Mouse (Mus musculus) neural tube, embryonic 13.5 days (tissue): ENCODE results near the gene Cacna1g. TPM values are rescaled to one million over a fixed set of nuclear protein-coding genes. Genes with fewer than 3 reads are reported as not detected.

Experiments
- ATAC-seq: fragments of 200-750 bp; cut with Nextera tagmentation; 2 replicates; pipeline ENCODE4 v1.8.0; 2017; ENCODE audit warnings: low read depth, mild to moderate bottlenecking, moderate TSS enrichment, moderate library complexity
- H3K27ac ChIP-seq: fragments of 300-500 bp; sonication (generic); replicated peaks from 2 replicates; pipeline ENCODE4 v1.5.1; 2015; ENCODE audit warnings: moderate library complexity, mild to moderate bottlenecking, inconsistent platforms
- H3K27me3 ChIP-seq: fragments of 300-500 bp; sonication (generic); 2 replicates; pipeline ENCODE4 v1.6.1; 2015; ENCODE audit warnings: mild to moderate bottlenecking, inconsistent platforms
- H3K36me3 ChIP-seq: fragments of 300-500 bp; sonication (generic); 2 replicates; pipeline ENCODE4 v1.6.1; 2015; ENCODE audit warnings: mild to moderate bottlenecking, inconsistent platforms
- H3K4me1 ChIP-seq: fragments of 300-500 bp; sonication (generic); replicated peaks from 2 replicates; pipeline ENCODE4 v1.6.1; 2015; ENCODE audit warnings: inconsistent platforms
- H3K4me2 ChIP-seq: fragments of 300-500 bp; sonication (generic); 2 replicates; pipeline ENCODE4 v1.6.1; 2015; ENCODE audit warnings: inconsistent platforms, mild to moderate bottlenecking, moderate library complexity
- H3K4me3 ChIP-seq: fragments of 300-500 bp; sonication (generic); 2 replicates; pipeline ENCODE4 v1.5.1; 2015; ENCODE audit warnings: mild to moderate bottlenecking, inconsistent platforms
- H3K9ac ChIP-seq: fragments of 300-500 bp; sonication (generic); 2 replicates; pipeline ENCODE4 v1.6.1; 2015; ENCODE audit warnings: moderate library complexity, mild to moderate bottlenecking, inconsistent platforms
- H3K9me3 ChIP-seq: fragments of 300-500 bp; sonication (generic); 2 replicates; pipeline ENCODE4 v1.6.1; 2016; ENCODE audit warnings: inconsistent platforms
- WGBS: fragments of 180-500 bp; shearing (Covaris S2); methylation state at CpG from one replicate; pipeline ENCODE4 v1.1.7; 2015; 5-methylcytosine and 5-hydroxymethylcytosine counted together
- polyA plus RNA-seq: library from polyadenylated mRNA; unstranded; fragments of >200 nt; fragmentation: Nextera tagmentation; extraction: Ambion mirVana; gene quantifications from 2 replicates; pipeline ENCODE4 v1.2.1, GENCODE M21; 2015

The Cacna1g gene
- polyA plus RNA-seq, 1 experiment from 2014 or later = 8.9 TPM

DNA sequence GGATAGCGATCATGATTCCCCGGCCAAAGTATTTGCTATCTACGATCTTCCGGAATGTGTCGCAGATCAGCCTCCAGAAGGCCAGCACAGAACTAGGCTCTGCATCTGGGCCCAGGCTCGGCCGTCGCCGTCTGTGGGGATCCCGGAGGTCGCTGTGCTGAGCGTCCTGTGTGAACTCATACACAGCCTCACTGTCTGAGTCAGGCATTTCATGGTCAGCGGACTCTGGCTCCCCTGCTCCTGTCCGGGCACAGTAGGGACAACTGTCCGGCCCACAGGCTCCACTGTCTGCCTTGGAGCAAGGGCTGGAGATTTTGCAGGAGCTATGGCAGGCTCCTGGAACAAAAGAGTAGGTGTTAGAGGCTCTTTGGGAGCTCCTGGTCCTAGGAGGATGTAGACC, 17.0 kb downstream of the Cacna1g start:
- Histone ChIP-seq H3K27me3 (no peaks in the 10 kb centered on the region), H3K36me3 (peaks cover 37% of the 10 kb centered on the region), H3K9me3 (no peaks in the 10 kb centered on the region), H3K4me3 (no peak overlapping the region), H3K27ac (no peak overlapping the region), H3K4me2 (no peak overlapping the region), H3K9ac (no peak overlapping the region), H3K4me1 (peaks cover 23% of the 10 kb centered on the region)
- 86% methylated on average over 15 of the region's 15 CpGs for WGBS
- ATAC-seq = no peak

DNA sequence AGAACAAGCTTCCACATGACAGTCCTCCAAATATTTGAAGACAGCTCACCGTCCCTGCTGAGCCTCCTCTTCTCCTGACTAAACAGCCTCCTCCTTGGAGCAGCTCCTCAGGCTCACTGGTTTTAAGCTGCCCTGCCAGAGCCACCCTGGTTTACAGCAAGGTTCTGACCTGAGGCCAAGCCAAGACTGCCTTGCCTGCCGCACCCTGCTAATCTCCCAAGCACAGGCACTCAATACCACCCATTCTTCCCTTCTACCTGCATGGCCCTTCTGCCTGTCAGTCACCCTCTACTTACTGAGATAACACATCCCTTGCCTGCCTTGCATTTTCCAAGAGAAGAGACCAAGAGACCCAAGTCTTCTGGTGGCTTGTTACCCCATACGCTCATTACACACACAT, 17.7 kb downstream of the Cacna1g start:
- 83% methylated on average over 3 of the region's 3 CpGs for WGBS
- ATAC-seq = no peak
- Histone ChIP-seq H3K4me2 (no peak overlapping the region), H3K4me1 (peaks cover 23% of the 10 kb centered on the region), H3K4me3 (no peak overlapping the region), H3K9ac (no peak overlapping the region), H3K9me3 (no peaks in the 10 kb centered on the region), H3K27ac (no peak overlapping the region), H3K36me3 (peaks cover 31% of the 10 kb centered on the region), H3K27me3 (no peaks in the 10 kb centered on the region)

DNA sequence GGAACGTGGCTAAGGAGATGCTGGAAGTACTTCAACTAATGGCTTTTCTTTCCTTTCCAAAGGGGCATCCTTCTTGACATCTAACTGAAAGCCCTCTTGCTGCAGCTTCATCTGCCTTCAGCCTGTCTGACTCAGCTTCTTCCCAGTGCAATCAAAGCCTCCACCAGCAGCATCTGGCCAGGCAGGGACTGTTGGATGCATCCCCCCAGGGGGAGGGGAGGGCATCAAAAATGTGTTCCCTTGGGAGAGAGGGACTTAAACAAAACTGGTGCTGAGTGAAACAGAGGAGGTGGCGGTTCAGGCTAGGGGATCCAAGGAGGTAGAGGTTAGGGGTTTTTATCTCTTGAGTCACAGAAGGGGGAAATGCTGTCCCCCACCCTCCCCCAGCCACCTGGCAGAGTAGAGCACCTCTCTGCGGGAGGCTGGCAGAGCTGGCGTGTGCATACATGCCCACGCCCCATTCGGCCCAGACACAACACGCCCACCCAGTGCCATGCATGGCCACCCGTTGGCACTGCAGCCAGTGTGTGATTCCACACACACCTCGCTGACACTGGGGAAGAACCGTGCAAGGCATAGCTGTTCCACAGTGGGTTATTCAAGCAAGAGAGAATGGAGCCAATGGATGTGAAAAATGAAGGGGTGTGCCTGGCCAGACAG, 18.7 kb downstream of the Cacna1g start:
- ATAC-seq = no peak
- Histone ChIP-seq H3K4me2 (no peak overlapping the region), H3K9ac (0 out of 2 replicates have a peak overlapping the region, but pooled peaks have one; percentile 12), H3K4me1 (peaks cover 31% of the 10 kb centered on the region), H3K9me3 (no peaks in the 10 kb centered on the region), H3K4me3 (no peak overlapping the region), H3K27ac (peak overlapping the region; percentile 52), H3K36me3 (peaks cover 30% of the 10 kb centered on the region), H3K27me3 (no peaks in the 10 kb centered on the region)
- 73% methylated on average over 10 of the region's 10 CpGs for WGBS

DNA sequence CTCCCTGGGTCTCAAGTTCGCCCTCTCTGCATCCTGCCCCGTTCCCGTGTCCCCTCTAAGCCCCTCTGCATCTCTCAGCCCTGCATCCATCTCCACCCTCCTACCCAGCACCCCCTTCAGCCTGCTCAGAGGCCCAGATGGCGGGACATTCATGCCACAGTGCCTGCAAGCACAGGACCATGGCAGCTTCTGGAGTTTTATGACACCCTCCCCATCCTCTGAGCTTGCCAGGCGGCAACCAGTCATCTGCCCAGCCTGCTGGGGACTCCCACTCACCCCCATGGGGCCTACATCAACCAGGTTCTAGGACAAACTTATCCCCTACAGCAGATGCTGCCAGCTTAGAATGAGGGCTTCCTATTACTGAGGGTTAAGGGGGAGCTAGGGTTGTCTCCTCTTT, 19.2 kb downstream of the Cacna1g start:
- 43% methylated on average over 5 of the region's 5 CpGs for WGBS
- no peak for ATAC-seq
- H3K4me1 ChIP-seq = peaks cover 36% of the 10 kb centered on the region

DNA sequence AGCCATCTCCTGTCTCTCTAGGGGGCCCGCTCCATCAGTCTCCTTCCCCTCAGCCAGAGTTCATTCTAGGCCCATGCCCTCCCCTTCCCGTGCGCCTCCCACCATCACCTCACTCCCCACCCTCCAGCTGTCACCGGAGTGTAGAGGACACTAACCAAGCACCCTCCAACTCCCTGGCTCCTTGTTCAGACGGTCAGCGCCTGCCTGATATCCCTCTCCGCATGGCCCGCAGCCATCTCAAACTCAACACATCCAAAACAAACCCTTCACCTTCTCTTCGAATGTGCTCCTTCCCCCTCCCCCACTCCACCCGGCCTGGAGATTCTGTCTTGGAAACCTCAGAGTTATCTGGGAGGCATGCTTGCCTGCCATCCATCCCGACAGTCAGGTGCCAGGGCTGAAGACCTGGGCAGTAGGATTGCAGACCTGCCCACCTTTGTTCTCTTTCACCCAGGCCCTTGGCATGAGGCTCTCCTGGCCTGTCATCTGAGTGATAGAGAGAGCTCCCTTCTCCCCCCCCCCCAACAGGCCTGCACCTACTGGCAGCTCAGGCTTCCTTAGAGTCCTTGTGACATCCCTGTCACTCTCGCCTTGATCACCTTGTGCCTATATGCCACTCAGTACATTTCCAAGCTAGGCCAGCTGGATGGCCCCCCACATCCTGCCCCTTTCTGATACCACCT, 22.8 kb downstream of the Cacna1g start:
- no peak for ATAC-seq
- H3K36me3 ChIP-seq = 0 out of 2 replicates have a peak, but pooled peaks cover 4% of the 10 kb centered on the region
- H3K9me3 ChIP-seq = no peaks in the 10 kb centered on the region
- 73% methylated on average over 12 of the region's 12 CpGs for WGBS
- H3K4me2 ChIP-seq = no peak overlapping the region
- H3K9ac ChIP-seq = no peak overlapping the region
- no peak overlapping the region for H3K27ac ChIP-seq
- no peak overlapping the region for H3K4me3 ChIP-seq
- no peaks in the 10 kb centered on the region for H3K27me3 ChIP-seq
- peaks cover 52% of the 10 kb centered on the region for H3K4me1 ChIP-seq

More for the DNA sequence above, 19.2 kb downstream of the Cacna1g start:
- H3K27ac ChIP-seq = peak overlapping the region; percentile 52
- no peaks in the 10 kb centered on the region for H3K27me3 ChIP-seq
- H3K4me3 ChIP-seq = no peak overlapping the region
- no peak overlapping the region for H3K9ac ChIP-seq
- H3K9me3 ChIP-seq = no peaks in the 10 kb centered on the region
- H3K4me2 ChIP-seq = no peak overlapping the region
- H3K36me3 ChIP-seq = peaks cover 31% of the 10 kb centered on the region

DNA sequence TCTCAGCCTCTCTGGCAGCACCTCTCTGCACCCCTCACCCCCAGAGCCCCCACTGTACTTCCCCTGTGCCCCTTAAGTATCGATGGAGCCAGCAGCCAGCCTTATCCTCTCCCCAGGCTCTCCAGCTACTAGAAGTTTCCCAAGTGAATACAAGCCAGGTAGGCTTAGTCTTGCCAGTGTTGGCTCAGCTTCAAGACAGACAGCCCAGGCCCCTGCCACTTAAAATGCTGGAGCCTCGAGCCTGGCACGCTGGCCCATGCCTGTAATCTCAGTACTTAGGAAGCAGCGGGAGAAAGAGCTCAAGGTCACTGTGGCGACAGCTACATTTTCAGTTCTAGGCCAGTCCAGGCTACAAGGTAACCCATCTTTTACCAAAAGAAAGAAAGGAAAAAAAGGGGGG, 24.1 kb downstream of the Cacna1g start:
- no peak for ATAC-seq
- Histone ChIP-seq H3K27ac (peak overlapping the region; percentile 70), H3K9ac (no peak overlapping the region), H3K4me2 (no peak overlapping the region), H3K4me3 (no peak overlapping the region), H3K4me1 (peaks cover 55% of the 10 kb centered on the region), H3K36me3 (0 out of 2 replicates have a peak, but pooled peaks cover 4% of the 10 kb centered on the region), H3K9me3 (no peaks in the 10 kb centered on the region), H3K27me3 (no peaks in the 10 kb centered on the region)
- WGBS = 68% methylated on average over 5 of the region's 5 CpGs

DNA sequence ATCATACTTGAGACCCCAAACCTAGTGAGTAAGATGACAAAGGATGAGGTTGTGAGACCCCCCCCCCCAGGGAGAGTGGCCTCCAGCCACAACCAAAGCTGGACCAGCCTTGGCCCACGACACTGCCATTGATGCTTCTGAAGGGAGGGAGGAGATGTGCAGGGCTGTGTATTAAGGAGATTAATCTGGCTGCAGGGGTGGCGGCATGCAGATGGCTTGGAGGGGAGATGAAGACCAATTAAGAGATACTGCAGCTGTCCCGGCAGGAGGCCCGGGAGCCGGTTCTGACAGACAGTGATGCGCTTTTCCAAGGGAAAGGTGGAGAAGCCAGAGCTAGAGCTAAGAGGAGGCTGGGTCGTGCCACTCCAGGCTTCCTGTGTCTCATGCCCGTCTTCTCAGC, 24.8 kb downstream of the Cacna1g start:
- ATAC-seq = no peak
- no peaks in the 10 kb centered on the region for H3K9me3 ChIP-seq

DNA sequence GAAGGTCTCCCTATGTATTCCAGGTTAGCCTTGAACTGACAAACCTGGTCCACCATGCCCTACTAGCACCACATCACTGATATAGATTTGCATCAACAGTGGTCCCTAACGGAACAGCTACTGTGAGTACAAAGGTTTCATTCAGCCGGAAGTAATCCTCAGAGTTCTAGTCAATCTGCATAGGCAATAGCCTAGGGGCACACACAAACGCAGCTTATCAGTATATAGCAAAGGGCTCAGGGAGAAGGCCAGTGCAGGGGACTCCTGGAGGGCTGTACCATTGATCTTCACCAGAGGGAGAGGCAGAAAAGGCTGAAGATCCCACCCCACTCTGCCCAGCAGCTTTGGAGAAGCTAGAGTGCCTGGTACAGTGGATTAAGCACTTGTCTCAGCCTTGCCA, 27.0 kb downstream of the Cacna1g start:
- Histone ChIP-seq H3K4me1 (peaks cover 73% of the 10 kb centered on the region), H3K4me3 (no peak overlapping the region), H3K4me2 (no peak overlapping the region), H3K27me3 (no peaks in the 10 kb centered on the region), H3K9ac (no peak overlapping the region), H3K27ac (no peak overlapping the region), H3K36me3 (peaks cover 22% of the 10 kb centered on the region), H3K9me3 (no peaks in the 10 kb centered on the region)
- no peak for ATAC-seq
- WGBS = 15% methylated on average over 3 of the region's 3 CpGs

More for the DNA sequence above, 24.8 kb downstream of the Cacna1g start:
- WGBS = 33% methylated on average over 8 of the region's 8 CpGs
- Histone ChIP-seq H3K4me1 (peaks cover 55% of the 10 kb centered on the region), H3K4me2 (no peak overlapping the region), H3K9ac (peak overlapping the region; percentile 3; the same call in 1 of the 2 replicates), H3K4me3 (no peak overlapping the region), H3K27ac (peak overlapping the region; percentile 70), H3K27me3 (no peaks in the 10 kb centered on the region), H3K36me3 (0 out of 2 replicates have a peak, but pooled peaks cover 4% of the 10 kb centered on the region)

DNA sequence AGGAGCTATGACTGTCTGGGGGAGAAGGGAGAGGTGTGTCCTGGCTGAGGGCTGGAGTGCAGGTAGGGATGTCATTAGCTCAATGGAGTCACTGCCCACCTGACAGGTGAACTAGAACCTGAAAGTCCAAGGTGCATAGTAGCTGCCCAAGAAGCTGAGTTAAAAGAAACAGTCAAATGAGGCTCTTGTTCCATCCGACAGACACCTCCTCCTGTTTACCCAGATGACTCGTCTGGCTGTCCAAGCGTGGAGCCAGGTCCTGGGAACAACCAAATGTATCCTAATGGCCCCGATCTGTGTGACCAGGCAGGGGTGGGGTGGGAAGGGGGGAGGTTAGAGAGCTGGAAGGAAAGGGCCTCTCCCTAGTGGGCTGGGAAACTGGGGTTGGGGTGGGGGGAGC, 28.7 kb downstream of the Cacna1g start:
- 38% methylated on average over 4 of the region's 4 CpGs for WGBS
- H3K4me1 ChIP-seq = peaks cover 82% of the 10 kb centered on the region
- peak overlapping the region; percentile 56; the same call in 1 of the 2 replicates for H3K27ac ChIP-seq

DNA sequence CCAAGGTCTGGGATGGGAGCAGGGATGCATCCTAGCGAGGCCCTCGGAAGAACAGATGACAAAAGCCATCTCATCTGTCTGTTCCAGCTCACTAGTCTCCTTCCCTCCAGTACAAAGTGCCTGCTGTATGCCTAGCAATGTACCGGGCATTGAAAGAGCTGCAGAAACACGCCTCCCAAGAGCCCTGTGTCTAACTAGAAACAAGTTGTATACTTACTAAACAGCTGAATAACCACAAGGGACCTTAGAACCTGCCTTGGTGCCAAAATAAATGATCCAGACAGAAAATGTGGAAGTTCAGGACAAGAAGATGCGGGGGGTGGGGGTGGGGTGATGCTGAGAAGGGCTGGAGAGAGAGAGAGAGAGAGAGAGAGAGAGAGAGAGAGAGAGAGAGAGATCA, 29.2 kb downstream of the Cacna1g start:
- peaks cover 18% of the 10 kb centered on the region for H3K36me3 ChIP-seq
- H3K9ac ChIP-seq = no peak overlapping the region
- H3K27me3 ChIP-seq = no peaks in the 10 kb centered on the region
- no peak overlapping the region for H3K4me3 ChIP-seq
- H3K4me1 ChIP-seq = peaks cover 82% of the 10 kb centered on the region
- no peak overlapping the region for H3K4me2 ChIP-seq
- no peaks in the 10 kb centered on the region for H3K9me3 ChIP-seq
- 44% methylated on average over 5 of the region's 5 CpGs for WGBS
- ATAC-seq = no peak
- peak overlapping the region; percentile 56; the same call in 1 of the 2 replicates for H3K27ac ChIP-seq

More for the DNA sequence above, 28.7 kb downstream of the Cacna1g start:
- Histone ChIP-seq H3K4me3 (no peak overlapping the region), H3K36me3 (peaks cover 20% of the 10 kb centered on the region), H3K4me2 (no peak overlapping the region), H3K9ac (no peak overlapping the region), H3K9me3 (no peaks in the 10 kb centered on the region), H3K27me3 (no peaks in the 10 kb centered on the region)
- no peak for ATAC-seq

DNA sequence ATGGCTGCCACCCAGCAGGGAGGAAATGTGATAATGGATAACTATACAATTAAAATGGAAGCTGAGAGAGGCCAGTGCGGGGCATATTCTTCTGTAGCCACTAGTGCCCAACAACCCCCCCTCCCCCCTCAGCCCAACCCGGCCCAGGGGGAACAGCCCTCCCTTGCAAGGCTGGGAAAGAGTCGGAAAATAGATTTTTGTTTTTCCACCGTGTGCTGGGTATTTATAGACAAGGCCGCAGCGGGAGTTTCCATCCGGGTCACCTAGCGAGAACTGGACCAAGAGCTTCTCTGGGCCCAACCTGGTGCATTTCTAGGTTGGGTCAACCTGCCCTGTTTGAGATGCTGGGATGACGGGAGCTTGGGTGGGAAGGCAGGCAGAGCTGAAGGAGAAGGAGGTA, 32.2 kb downstream of the Cacna1g start:
- Histone ChIP-seq H3K9ac (no peak overlapping the region), H3K27ac (no peak overlapping the region; the same call in 1 of the 2 replicates), H3K27me3 (no peaks in the 10 kb centered on the region; the same call in 1 of the 2 replicates), H3K9me3 (no peaks in the 10 kb centered on the region), H3K36me3 (peaks cover 25% of the 10 kb centered on the region), H3K4me1 (peaks cover 70% of the 10 kb centered on the region), H3K4me3 (no peak overlapping the region), H3K4me2 (no peak overlapping the region)
- no peak for ATAC-seq
- WGBS = 62% methylated on average over 9 of the region's 9 CpGs

DNA sequence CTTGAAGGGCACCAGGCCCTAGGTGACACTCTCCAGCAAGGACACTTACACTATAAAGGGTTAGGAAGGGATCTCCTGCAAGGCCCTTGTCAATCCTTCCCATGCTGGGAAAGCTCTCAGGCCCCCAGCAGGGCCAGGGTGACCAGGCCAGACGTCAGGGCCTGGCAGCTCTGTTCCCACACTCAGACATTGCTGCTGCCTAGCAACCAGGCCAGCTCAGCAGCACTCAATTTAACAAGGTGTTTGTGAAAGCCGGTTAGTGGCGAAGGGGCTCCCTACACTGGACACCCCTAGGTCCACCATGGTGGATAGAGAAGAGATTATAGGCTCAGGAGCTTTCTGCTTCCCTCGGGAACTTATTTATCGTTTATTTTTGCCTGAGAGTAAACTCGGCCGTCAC, 32.9 kb downstream of the Cacna1g start:
- Histone ChIP-seq H3K9ac (no peak overlapping the region), H3K9me3 (no peaks in the 10 kb centered on the region), H3K36me3 (peaks cover 25% of the 10 kb centered on the region), H3K4me2 (no peak overlapping the region), H3K4me3 (no peak overlapping the region), H3K27me3 (no peaks in the 10 kb centered on the region; the same call in 1 of the 2 replicates), H3K4me1 (peaks cover 67% of the 10 kb centered on the region), H3K27ac (peak overlapping the region; percentile 65)
- no peak for ATAC-seq
- WGBS = 44% methylated on average over 7 of the region's 7 CpGs
